Mouse (Mus musculus) midbrain, postnatal 0 days (tissue): Measurements from ENCODE around the gene Cabp1. TPM values are rescaled to one million over a fixed set of nuclear protein-coding genes. Genes with fewer than 3 reads are reported as not detected.

Source experiments
- ATAC-seq: fragments of 200-750 bp; cut with Nextera tagmentation; 2 replicates; pipeline ENCODE4 v1.8.0; 2017; ENCODE audit warnings: moderate number of reproducible peaks, mild to moderate bottlenecking, moderate TSS enrichment, moderate library complexity; ENCODE audit not compliant: low FRiP score
- DNase-seq: peaks from one replicate; pipeline ENCODE4 v3.0.0-alpha.2; 2015; ENCODE audit warnings: low spot score
- H3K27ac ChIP-seq: fragments of 300-500 bp; sonication (generic); 2 replicates; pipeline ENCODE4 v1.5.1; 2014; ENCODE audit warnings: low read depth, mild to moderate bottlenecking, low read length, mixed read lengths
- H3K27me3 ChIP-seq: fragments of 300-500 bp; sonication (generic); 2 replicates; pipeline ENCODE4 v1.6.1; 2014; ENCODE audit warnings: low read length, control low read depth, mixed read lengths; ENCODE audit not compliant: insufficient read depth
- H3K36me3 ChIP-seq: fragments of 300-500 bp; sonication (generic); 2 replicates; pipeline ENCODE4 v1.6.1; 2014; ENCODE audit warnings: low read length, control low read depth, mixed read lengths; ENCODE audit not compliant: insufficient read depth
- H3K4me1 ChIP-seq: fragments of 300-500 bp; sonication (generic); 2 replicates; pipeline ENCODE4 v1.6.1; 2014; ENCODE audit warnings: mild to moderate bottlenecking, control low read depth, antibody characterized with exemption, low read length, mixed read lengths; ENCODE audit not compliant: insufficient read depth
- H3K4me2 ChIP-seq: fragments of 300-500 bp; sonication (generic); 2 replicates; pipeline ENCODE4 v1.6.1; 2014; ENCODE audit warnings: low read depth, mild to moderate bottlenecking, low read length, mixed read lengths; ENCODE audit not compliant: poor library complexity, severe bottlenecking
- H3K4me3 ChIP-seq: fragments of 300-500 bp; sonication (generic); 2 replicates; pipeline ENCODE4 v1.5.1; 2014; ENCODE audit warnings: low read depth, mild to moderate bottlenecking, low read length, moderate library complexity
- H3K9ac ChIP-seq: fragments of 300-500 bp; sonication (generic); replicated peaks from 2 replicates; pipeline ENCODE4 v1.6.1; 2014; ENCODE audit warnings: mild to moderate bottlenecking, low read length, moderate library complexity, mixed read lengths; ENCODE audit not compliant: poor library complexity, severe bottlenecking
- H3K9me3 ChIP-seq: fragments of 300-500 bp; sonication (generic); 2 replicates; pipeline ENCODE4 v1.6.1; 2016; ENCODE audit warnings: low read length, control low read depth
- CTCF ChIP-seq: IDR thresholded peaks from 2 replicates; pipeline ENCODE4 v1.5.1; 2016; ENCODE audit warnings: antibody characterized with exemption, mild to moderate bottlenecking
- WGBS: fragments of 180-500 bp; shearing (Covaris S2); extraction: QIAGEN DNeasy Blood & Tissue Kit; methylation state at CpG from one replicate; pipeline ENCODE4 v1.1.7; 2014; 5-methylcytosine and 5-hydroxymethylcytosine counted together
- polyA plus RNA-seq: library from polyadenylated mRNA; unstranded; fragments of >200 nt; fragmentation: Nextera tagmentation; extraction: Ambion mirVana; gene quantifications from 2 replicates; pipeline ENCODE4 v1.2.1, GENCODE M21; 2015
- total RNA-seq: library from RNA; depleted of rRNA; stranded (reverse); fragments of >200 nt; gene quantifications from 2 replicates; pipeline ENCODE4 v1.2.3, GENCODE M21; 2014

The Cabp1 gene
- total and polyA plus RNA-seq, 2 experiments from 2014 or later: 12.7 to 15.5 TPM

GRCm38 (mm10) chr5:115177866-115178265 lies 16.3 kb downstream of the Cabp1 start:
- no peak for TF ChIP-seq CTCF
- no peak overlapping the region for H3K9ac ChIP-seq
- no peak for DNase-seq
- no peaks in the 10 kb centered on the region for H3K9me3 ChIP-seq
- no peaks in the 10 kb centered on the region for H3K4me1 ChIP-seq
- no peak overlapping the region for H3K27ac ChIP-seq
- no peaks in the 10 kb centered on the region for H3K36me3 ChIP-seq
- ATAC-seq: no peak
- H3K27me3 ChIP-seq: no peaks in the 10 kb centered on the region
- H3K4me2 ChIP-seq: no peak overlapping the region
- no peak overlapping the region for H3K4me3 ChIP-seq
- WGBS: 69% methylated on average over 6 of the region's 6 CpGs

- Histone ChIP-seq H3K4me3 (no peak overlapping the region), H3K9ac (no peak overlapping the region), H3K4me1 (no peaks in the 10 kb centered on the region), H3K27ac (no peak overlapping the region), H3K9me3 (no peaks in the 10 kb centered on the region), H3K4me2 (no peak overlapping the region), H3K27me3 (no peaks in the 10 kb centered on the region), H3K36me3 (no peaks in the 10 kb centered on the region)
- 94% methylated on average over 1 of the region's 1 CpGs for WGBS
- ATAC-seq: no peak
- DNase-seq: no peak
- TF ChIP-seq CTCF: peak; percentile 25; the same call in 1 of the 2 replicates
Measured at GRCm38 (mm10) chr5:115174554-115174953, 19.6 kb downstream of the Cabp1 start.

GRCm38 (mm10) chr5:115170150-115170549 lies 24.0 kb downstream of the Cabp1 start:
- H3K27ac ChIP-seq: no peak overlapping the region
- H3K4me1 ChIP-seq: no peaks in the 10 kb centered on the region
- no peaks in the 10 kb centered on the region for H3K36me3 ChIP-seq
- H3K9me3 ChIP-seq: no peaks in the 10 kb centered on the region
- TF ChIP-seq CTCF: no peak
- no peak for ATAC-seq
- H3K27me3 ChIP-seq: no peaks in the 10 kb centered on the region
- DNase-seq: no peak
- no peak overlapping the region for H3K9ac ChIP-seq
- H3K4me3 ChIP-seq: no peak overlapping the region
- H3K4me2 ChIP-seq: no peak overlapping the region
- WGBS: 84% methylated on average over 8 of the region's 8 CpGs

DNA sequence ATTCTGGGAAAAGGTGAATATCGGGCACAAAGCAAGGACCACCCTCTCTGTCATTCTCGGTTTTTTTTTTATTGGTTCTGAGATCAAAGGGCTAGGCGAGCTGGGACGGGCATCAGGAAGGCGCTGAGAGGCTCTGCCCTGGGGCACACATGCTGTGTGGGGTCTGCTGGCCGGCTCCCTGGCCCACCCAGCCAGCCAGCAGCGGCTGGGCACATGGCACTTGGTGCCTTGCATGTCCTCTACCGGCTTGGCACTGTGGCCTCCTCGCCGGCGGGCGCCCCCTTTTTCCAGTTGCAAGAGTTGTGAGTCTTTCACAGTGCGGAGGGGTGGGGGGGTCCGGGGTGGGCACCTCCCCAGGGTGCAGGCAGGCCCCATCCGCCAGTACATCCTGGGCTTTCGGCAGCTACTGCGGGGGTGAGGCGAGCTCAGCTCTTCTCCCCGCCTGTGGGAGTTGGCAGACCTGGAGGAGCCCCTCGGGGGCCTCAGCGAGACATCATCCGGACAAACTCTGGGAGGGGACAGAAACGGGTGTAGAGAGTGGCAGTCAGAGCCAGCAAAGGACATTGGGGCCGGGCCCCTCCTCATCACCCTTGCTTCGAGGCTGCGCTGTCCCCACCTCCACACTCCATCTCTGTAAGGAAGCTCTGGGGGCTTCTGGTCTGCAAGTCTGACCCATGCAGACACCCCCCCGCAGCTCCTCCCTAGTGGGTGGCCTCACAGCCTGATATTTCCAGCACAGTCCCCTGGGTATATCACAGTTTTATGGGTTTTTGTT lies 25.4 kb downstream of the Cabp1 start:
- no peak for DNase-seq

DNA sequence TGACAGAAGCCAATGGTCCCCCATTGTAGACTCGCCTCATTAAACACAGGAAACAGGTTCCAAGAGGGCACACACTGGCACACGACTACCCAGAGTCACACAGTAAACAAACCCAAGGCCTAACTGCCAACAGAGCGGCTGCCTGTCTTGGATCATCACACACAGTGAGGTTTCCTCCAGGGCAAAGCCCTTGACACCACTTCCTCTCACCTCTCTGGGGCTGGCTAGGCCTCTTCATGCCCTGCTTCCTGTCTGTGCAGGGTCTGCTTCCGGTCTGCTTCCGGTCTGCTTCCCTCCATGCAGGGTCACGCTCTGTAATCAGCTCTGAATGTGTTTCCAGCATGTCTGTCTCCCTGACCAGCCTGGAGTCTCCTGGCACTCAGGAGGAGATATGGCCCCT lies 26.8 kb downstream of the Cabp1 start:
- DNase-seq: no peak
- Histone ChIP-seq H3K9ac (no peak overlapping the region), H3K4me2 (no peak overlapping the region), H3K4me1 (no peaks in the 10 kb centered on the region), H3K36me3 (no peaks in the 10 kb centered on the region), H3K27ac (no peak overlapping the region), H3K27me3 (no peaks in the 10 kb centered on the region), H3K9me3 (no peaks in the 10 kb centered on the region), H3K4me3 (no peak overlapping the region)
- WGBS: 75% methylated on average over 6 of the region's 6 CpGs
- no peak for ATAC-seq
- no peak for TF ChIP-seq CTCF

More for the DNA sequence above, 25.4 kb downstream of the Cabp1 start:
- Histone ChIP-seq H3K4me2 (no peak overlapping the region), H3K27ac (no peak overlapping the region), H3K9me3 (no peaks in the 10 kb centered on the region), H3K4me1 (no peaks in the 10 kb centered on the region), H3K4me3 (no peak overlapping the region), H3K27me3 (no peaks in the 10 kb centered on the region), H3K9ac (no peak overlapping the region), H3K36me3 (no peaks in the 10 kb centered on the region)
- 49% methylated on average over 27 of the region's 27 CpGs for WGBS
- no peak for TF ChIP-seq CTCF
- ATAC-seq: no peak

- H3K9me3 ChIP-seq: no peaks in the 10 kb centered on the region
Measured at GRCm38 (mm10) chr5:115166815-115167194, 27.4 kb downstream of the Cabp1 start.

More at GRCm38 (mm10) chr5:115166815-115167194, 27.4 kb downstream of the Cabp1 start:
- ATAC-seq: no peak
- no peaks in the 10 kb centered on the region for H3K27me3 ChIP-seq
- no peak overlapping the region for H3K4me3 ChIP-seq
- H3K4me2 ChIP-seq: no peak overlapping the region
- TF ChIP-seq CTCF: no peak
- H3K9ac ChIP-seq: no peak overlapping the region
- H3K4me1 ChIP-seq: no peaks in the 10 kb centered on the region
- no peak overlapping the region for H3K27ac ChIP-seq
- no peaks in the 10 kb centered on the region for H3K36me3 ChIP-seq
- 83% methylated on average over 7 of the region's 7 CpGs for WGBS
- DNase-seq: no peak
